Comparison of ENCODE assay signal across 16 mouse cellular contexts in the genomic region with DNA sequence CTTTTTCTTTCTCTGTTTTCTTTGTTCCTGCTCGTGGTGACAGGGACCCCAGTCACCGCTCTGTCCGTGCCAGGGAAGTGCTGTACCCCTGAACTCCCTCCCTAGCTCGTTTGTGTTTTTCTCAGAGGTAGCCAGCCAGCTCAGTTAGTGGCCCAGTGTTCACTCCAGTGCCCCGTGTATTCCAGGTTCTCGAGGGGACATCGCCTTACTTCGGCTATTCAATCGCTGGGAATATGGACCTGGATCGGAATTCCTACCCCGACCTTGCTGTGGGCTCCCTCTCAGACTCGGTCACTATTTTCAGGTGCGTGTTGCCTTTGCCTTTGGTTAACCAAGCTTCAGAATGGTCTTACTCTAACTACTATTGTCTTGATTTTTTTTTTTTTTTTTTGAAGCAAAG.
"Had no signal": no experiment of that assay in that cellular context is flagged by ENCODE, and none has a peak within 500 bp of the region (broad histone marks: within the 10 kb centered on the region; RNA-seq: fewer than 3 reads in every experiment).

No protein-coding gene starts in this region.

- H3K9me3 ChIP-seq: neural tube, embryonic 13.5 days; neural tube, embryonic 15.5 days; stomach, embryonic 15.5 days had no signal

- H3K27me3 ChIP-seq: neural tube, embryonic 13.5 days; neural tube, embryonic 15.5 days; stomach, embryonic 15.5 days had no signal

- DNase-seq: retina, postnatal 1 day; right cerebral cortex, adult 18-20 months; right cerebral cortex, postnatal 14 days; right cerebral cortex, postnatal 25 days; right cerebral cortex, postnatal 4 days; spleen, adult 18-20 months; thymus, adult 18-20 months; thymus, adult 2 months; thymus, postnatal 14 days; thymus, postnatal 25 days; thymus, postnatal 36 days; thymus, postnatal 4 days had no signal

- H3K4me2 ChIP-seq: neural tube, embryonic 13.5 days; neural tube, embryonic 15.5 days; stomach, embryonic 15.5 days had no signal

- H3K36me3 ChIP-seq: neural tube, embryonic 13.5 days; neural tube, embryonic 15.5 days; stomach, embryonic 15.5 days had no signal

- H3K27ac ChIP-seq: neural tube, embryonic 13.5 days; neural tube, embryonic 15.5 days; stomach, embryonic 15.5 days; stomach, postnatal 0 days had no signal

- H3K4me3 ChIP-seq: neural tube, embryonic 13.5 days; neural tube, embryonic 15.5 days; stomach, embryonic 15.5 days had no signal

- H3K9ac ChIP-seq: neural tube, embryonic 13.5 days; neural tube, embryonic 15.5 days; stomach, embryonic 15.5 days had no signal

- H3K4me1 ChIP-seq: neural tube, embryonic 13.5 days; neural tube, embryonic 15.5 days; stomach, embryonic 15.5 days had no signal
